Mouse (Mus musculus) heart, adult 8-10 months (tissue): Measurements from ENCODE around the gene Mknk1. TPM values are rescaled to one million over a fixed set of nuclear protein-coding genes. Genes with fewer than 3 reads are reported as not detected.

Source experiments
- DNase-seq: peaks from one replicate; pipeline ENCODE4 v3.0.0; 2022; ENCODE audit warnings: low spot score
- total RNA-seq, 4 experiments: library from RNA; stranded (reverse); gene quantifications; 2 replicates each; pipeline ENCODE4 v1.2.4; 2022

Gene Mknk1
- total RNA-seq, 4 experiments from 2014 or later = 22.2 to 27.6 (median 25.6) TPM

DNA sequence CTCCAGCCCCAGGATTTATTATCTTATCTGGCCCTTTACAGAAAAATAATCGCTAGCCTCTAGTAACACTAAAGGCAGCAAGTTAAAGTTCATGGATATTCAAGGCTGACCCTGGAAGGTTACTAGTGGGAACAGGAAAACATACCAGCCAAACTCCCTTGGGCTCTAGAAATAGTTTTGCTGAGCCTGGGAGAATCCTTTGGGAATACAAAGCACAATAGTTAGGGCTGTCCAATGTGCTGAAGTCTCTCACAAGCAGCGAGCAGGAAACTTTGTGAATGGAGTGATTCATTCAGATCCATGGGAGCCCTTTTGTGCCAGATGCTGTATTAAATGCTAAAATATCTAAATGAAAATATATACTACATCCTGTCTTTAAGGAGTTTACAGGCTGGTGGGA is 7.7 kb downstream of the Mknk1 start:
- DNase-seq = peak; percentile 53

DNA sequence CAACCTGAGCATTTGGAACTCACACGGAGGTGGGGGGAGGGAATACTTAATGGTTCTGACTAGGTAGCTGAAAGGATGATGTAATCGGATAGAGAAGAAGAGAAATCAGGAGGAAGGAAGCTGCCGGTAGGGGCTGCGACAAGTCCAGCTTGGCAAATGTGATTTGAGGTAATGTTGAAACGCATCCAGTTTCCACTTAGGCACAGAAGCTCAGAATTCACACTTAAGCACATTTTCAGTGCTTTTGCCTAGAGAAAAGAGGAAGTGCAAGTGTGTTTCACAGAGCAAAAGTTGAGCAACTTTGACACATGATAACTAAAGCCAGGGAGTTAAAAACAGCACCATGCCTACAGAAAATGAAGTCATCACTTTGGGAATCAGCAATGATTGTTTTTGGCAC is 8.4 kb downstream of the Mknk1 start:
- no peak for DNase-seq

DNA sequence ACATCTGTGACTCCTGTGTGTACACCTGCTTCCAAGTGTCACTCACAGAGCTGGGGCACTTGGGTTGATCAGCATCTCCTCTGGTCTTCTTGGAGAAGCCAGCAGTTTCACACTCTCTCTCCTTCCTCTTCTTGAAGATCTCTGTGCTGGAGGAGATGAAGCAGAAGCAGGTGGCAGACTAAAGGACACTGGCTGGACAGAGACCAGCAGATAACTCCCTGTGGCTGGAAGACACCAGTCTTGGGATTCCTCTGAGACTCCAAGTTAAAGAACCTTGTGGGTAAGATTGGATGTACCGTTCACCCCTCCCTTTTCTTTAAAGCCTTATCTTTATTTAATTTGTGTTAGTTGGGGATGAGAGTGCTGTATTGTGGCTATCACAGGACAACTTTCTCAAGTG is 9.1 kb downstream of the Mknk1 start:
- no peak for DNase-seq

DNA sequence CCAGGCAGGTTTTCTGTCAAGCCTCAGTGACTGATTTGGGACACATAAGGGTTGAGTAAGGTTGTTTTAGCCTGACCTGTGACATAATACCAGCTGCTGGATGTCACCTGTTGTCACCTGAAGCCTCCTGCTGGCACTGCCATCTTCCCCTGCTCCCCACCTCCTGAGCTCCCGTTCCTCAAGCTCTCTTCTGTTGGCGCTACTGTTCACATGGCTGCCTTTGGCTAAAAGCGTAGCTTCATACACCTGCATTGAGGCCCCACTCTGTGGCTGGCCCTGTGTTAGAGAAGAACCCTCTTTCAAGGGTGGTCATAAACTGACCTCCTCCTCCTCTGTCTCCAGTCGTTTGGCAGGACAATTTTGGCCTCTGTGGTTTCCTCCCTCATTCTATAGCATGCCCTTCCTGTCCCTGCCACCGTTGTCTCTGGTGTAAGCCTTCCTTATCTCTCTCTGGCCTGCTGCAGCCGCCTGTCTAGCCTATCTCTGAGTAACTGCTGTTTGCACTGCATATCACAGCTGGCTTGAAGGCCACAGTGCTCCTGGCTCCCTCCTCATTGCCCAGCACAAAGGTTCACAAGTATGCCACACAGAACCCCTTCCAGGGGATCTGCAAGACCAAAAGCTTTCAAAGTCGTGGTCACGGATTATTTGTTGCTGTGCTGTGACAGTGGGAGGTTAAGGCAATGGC is 10.1 kb downstream of the Mknk1 start:
- no peak for DNase-seq

DNA sequence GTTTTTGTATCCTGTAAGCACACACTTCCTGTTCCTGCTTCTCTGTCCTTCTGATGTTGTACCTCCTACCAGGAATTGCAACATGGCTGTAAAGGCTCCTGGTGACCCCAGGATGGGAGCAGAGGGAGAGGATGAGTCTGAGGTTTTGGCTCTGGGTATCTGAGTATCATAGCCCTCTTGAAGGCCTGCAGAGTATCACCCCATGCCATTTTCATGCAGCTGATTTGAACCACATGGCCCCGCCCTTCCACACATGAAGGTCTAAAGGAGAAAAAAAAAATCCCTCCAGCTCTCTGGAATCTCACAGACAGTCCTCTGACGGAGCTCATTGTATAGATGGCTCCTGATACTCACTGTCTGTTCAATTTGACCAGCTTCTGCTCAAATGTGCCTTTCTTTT is 11.1 kb downstream of the Mknk1 start:
- no peak for DNase-seq

DNA sequence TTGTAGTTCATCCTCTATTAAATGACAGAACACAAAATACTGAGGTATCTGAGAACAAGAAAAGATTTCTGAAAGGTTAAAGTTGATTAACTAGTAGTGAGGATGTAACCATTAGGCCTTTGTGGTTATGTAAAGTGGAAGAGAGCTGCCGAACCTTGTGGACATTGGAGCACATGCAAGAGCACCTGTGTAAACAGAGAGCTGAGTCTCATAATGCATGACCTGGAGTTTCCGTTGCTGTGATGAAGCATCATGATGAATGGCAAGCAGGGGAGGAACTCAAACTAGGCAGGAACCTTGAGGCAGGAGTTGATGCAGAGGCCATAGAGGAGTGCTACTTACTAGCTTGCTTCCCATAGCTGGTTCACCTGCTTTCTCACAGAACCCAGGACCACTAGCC is 11.6 kb downstream of the Mknk1 start:
- DNase-seq = no peak

DNA sequence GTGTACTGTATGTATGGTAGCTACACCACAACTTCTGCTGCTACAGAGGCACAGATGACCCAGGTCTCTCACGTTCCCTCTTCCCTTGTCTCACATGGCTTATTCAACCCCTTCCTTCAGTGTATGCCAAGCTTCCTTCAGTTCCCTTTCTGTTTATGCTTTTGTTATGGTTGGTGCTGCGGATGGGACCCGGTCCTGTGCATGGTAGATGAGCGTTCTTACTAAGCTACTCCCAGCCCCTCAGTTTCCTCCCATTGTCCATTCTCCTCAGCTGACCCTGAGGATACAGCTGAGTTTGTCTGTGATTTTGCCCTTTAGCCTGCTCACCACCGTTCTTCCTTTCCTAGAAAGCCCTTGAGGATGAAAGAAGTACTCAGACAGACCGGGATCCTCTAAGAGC is 12.6 kb downstream of the Mknk1 start:
- DNase-seq = no peak

DNA sequence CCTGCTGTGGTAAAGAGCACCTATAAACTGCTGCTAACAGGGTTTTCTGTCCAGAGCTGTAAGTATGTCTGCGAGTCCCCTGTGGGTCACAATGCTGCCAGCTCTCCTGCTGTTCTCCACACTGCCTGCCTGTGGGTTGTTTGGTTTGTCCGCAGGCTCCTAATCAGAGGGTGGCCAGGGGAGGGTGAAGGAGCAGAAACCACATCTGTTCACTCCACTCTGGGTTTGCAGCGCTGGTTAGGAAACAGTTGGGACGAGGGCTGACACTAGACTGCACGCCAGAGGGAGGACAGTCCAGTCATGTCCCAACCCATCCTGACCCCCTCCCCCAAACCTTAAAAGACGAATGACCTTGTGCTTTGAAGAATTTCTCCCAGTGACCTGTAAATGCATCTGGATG is 16.1 kb downstream of the Mknk1 start:
- DNase-seq = no peak

GRCm38 (mm10) chr4:115855609-115856008 is 16.6 kb downstream of the Mknk1 start:
- no peak for DNase-seq

DNA sequence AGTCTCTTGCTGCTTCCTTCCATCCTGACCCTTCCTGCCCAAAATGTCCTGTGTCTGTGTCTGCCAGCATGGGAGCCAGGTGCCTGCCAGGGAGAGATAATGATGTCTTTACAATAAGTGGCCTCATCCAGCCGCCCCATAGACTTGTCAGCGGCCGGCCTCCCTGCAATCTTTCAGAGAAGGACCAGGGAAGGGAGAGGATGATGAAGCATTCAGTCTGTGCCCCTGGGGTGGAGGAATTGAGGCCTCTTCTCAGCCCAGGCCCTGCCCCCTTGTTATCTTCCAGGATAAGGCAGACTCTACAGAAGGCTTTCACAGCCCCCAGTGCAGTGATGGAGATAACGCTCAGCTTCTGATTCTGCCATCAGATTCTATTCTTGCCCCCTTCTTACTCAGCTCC is 17.3 kb downstream of the Mknk1 start:
- no peak for DNase-seq

GRCm38 (mm10) chr4:115857293-115857883 is 18.4 kb downstream of the Mknk1 start:
- no peak for DNase-seq

- DNase-seq = no peak
These were observed 24.4 kb downstream of the Mknk1 start for GRCm38 (mm10) chr4:115863352-115863751.

DNA sequence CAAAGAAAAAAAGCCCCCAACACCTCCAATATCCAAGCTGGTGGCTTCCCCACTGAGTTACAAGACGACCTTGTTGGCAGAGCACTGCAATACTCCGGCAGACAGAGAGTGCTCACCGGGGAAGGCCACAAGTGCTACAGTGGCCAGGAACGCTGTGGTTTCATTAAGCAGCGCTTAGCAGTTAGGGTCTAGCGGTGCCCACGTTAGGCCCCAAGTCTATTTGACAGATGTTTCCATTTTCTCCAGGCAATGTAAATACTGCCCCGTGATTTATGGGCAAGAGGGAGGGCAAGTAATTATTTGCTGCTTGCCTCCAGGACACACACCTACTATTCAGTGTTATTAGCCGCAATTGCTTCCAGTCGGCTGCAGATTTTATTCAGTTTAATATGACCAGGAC is 24.9 kb downstream of the Mknk1 start:
- DNase-seq = no peak

DNA sequence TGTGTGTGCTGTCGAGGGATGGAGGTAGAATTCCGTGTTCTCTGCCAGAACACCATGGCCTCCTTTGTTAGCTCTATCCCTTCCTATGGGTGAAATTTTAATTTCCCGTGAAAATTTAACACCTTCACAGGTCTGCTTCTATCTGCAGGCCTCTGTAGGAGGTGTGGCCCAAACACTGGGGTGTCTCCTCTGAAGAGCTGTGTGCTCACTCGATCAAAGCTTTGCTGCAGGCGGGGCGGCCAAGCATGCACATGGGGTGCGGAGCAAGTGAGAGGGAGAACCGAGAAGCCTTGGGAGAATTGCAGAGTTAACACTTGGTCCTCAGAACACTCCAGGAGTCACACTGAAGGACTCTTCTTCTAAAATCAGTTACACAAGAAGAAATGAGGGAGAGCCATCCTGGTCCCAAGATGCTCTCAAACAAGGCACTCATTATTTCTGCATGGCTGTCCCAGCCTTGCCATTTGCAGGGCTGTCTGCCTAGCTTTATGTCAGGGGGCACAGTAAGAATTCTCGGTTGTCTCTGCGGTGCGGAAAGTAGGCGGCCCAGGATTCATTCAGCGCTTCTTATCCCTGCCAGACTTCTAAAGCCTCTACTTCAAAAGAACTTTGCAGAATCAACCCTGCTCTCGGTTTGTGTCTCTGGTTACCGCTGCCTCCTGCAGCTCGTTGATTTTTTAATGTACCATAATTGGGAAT is 30.7 kb downstream of the Mknk1 start:
- no peak for DNase-seq

- DNase-seq = no peak
These were observed 34.2 kb downstream of the Mknk1 start for GRCm38 (mm10) chr4:115873231-115873630.

DNA sequence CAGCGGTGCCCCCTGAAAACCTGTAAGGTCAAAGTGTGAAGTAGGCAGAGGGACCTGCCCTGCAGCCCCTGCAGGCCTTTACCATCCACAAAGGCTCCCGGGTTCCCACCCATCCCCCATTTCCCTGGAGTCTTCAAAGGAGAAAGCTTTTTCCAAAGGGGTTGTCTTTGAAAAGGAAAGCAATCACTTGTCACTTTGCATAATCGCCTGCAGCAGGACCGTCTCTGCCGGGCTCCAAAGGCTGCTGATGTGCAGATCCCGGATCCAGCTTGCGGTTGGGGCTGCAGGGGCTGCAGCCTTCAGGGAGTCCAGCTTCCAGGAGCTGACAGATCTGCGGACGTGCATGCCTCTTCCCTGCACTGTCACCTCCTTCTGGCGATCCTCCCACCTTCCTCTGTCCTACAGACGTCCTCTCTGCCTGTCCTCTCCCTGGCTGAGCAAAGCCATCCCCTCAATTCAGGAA is 39.2 kb downstream of the Mknk1 start:
- no peak for DNase-seq

- DNase-seq = no peak
These were observed 39.8 kb downstream of the Mknk1 start for GRCm38 (mm10) chr4:115878828-115879227.

DNA sequence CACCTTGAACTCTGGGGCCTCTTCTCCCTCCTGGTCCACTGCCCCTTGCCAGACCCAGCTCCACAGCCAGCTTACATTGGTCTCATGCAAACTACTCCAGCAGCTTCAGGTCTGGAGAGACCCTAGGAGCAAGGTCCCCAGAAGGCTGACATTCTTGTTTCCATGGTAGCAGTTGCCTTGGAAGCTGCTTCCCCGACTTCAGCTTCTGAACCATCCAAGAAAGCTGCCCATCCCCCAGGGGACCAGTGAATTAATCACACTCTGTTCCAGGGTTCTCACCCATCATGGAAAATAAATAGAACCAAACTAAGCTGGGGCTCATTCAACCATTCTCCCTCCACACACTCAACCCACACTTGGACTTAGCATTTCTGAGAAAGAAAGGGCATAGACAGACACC is 42.2 kb downstream of the Mknk1 start:
- DNase-seq = no peak

DNA sequence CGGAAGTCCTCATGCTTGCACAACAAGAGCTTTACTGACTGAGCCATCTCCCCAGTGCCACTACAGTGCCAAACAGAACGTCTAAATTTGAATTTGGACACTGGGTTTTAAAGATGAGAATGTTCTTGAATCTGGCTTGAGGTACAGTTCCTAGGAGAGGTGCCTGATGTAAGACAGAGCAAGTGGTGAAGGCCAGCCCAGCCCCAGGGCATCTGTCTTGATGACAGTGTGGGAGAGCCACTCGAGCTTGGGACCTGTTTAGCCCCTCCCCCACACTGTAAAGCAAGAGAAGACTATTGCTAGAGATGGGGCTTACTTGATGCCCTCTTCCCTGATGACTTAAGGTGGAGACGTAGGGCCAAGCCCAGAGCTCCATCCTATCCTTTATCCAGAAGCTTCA is 43.2 kb downstream of the Mknk1 start:
- DNase-seq = no peak

GRCm38 (mm10) chr4:115884022-115884421 is 45.0 kb downstream of the Mknk1 start, which contains the start of gene Kncn:
Gene Kncn (plus strand): TSS chr4:115884400.
- DNase-seq = no peak

DNA sequence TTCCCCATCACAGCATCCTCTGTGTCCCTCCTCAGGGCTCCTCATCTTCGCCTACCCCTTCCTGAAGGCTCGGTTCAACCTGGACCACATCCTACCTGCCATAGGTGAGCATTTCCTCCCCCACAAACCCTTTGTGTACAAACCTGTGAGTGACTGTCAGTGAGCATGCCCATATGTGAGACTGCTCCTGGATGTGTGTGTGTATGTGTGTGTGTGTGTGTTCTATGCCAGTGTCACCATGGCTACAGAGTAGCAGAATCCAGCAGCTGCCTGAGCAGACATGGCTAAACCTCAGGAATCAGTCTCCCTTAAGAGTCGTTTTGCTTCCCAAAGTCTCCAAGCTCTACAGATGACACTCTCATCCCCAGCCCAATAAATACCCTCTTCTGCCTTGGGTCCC is 46.8 kb downstream of the Mknk1 start:
- no peak for DNase-seq

GRCm38 (mm10) chr4:115886875-115887274 is 47.9 kb downstream of the Mknk1 start:
- DNase-seq = no peak

DNA sequence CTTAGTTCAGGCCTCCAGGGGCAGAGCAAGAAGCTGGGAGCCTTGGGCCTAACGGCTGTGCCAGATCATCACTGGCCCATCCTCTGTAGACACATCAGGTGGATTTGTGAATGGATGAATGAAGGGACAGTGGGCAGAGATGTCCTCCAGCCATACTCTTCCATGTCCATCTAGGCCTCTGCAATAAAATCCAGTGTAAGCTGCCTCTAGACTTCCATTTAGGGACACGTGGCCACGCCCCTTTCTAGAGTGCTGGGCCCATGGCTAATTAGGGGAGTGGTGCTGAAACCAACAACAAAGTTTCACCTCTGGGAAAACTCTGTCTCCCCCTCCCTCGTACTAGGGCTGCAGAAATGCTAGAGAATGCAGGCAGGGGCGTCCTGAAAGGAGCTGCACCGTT is 51.1 kb downstream of the Mknk1 start:
- DNase-seq = no peak
